Mouse (Mus musculus) kidney, adult 8-10 months (tissue): ENCODE measurements around the gene Fsd2.
A peak's percentile ranks its signal among the peaks of the same experiment; 100 is the strongest.

Experiments
- DNase-seq, 2 experiments: peaks; one replicate each; pipeline ENCODE4 v3.0.0; 2022

Gene Fsd2

DNA sequence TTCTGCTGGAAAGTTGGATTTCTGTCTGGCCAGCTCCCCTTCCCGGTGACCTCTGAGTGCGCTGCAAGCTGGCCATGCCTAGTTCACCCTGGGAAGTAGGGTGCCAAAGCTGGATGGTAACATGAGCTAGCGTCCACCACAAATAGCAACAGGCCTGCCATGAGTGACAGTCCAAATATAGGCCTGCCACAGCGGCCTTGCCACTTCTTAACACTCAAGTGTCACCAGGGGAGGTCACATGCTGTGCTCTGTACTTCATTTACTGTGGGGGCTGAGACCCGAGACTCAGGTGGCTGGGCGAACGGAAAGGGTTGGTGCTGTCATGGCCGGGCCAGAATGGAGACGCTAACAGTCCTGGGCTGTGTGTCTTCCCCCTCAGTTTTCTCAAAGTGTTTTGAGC lies at the start of gene Fsd2:
Gene Fsd2 (minus strand): TSS at position 53 of the 400 bp plus-strand sequence.
- DNase-seq, result no peak

DNA sequence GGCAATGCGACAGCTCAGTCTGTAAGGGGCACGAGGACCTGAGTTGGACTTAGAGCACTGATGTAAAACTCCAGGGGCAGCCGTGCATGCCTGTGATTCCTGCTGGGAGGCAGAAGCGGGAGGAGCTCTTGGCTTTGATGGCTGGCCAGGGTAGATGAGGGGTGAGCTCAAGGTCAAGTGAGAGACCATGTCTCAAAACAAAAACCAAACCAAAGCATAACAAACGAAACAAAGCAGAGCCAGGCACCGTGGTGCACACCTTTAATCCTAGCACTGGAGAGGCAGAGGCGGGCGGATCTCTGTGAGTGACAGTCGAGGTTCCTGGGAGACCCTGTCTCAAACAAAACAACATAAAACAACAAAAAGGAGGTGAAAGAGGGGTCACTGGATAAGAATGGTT lies 48.3 kb upstream of the Fsd2 start:
- no peak for DNase-seq

DNA sequence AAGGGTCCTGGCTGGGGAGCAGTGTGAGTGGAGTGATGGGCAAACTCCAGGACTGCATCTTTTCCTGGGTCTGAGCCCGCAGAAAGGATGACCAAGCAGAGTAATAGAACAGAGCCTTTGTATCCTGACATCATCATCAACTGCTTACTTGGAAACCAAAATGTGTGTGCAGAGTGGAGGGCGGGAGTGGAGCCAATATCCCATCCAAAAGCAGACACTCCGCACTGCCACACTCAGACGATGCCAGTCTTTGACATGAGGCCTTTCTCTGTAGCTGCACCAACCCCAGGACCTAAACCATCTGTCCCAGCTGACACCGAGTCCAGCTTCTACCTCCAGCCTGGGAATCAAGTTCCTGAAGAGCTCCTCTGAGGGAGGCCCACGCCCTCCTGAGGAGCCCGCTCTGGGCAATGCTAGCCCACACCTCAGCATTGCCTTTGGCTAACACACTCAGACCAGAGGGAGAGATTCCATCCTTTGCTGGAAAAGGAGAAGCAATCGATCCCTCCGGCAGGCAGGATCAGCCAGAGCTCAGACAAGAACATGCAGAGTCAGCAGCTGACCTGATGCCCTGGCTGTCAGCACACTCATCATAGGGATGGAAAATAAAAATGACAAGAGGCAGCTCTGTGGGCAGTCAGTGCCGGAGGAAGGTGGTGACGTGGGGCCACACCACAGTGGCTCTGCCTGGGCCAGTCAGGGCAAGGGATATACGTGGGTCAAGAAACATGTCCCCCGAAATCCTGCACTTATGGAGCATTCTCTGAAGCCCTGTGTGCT lies 46.3 kb upstream of the Fsd2 start:
- DNase-seq, result no peak

DNA sequence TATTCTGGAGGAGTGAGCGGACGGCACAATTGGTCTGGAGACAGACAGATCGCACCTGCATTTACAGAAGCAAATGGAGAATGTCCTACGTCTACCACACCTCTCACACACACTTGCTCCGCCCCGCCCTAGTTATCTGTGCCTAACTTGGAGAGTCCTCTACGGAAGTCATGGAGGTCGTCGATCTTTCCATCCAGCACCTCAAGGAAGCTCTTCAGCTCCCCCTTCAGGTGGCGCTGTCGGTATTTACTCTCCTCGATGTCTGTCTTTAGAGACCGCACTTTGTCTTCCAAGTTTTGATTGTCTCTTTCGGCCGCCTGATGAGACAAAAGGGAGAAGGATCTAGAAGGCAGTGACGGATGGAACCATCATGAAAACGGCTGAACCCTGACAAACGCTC lies 43.4 kb upstream of the Fsd2 start:
- peak in 1 of 2 experiments; percentile 15 for DNase-seq

DNA sequence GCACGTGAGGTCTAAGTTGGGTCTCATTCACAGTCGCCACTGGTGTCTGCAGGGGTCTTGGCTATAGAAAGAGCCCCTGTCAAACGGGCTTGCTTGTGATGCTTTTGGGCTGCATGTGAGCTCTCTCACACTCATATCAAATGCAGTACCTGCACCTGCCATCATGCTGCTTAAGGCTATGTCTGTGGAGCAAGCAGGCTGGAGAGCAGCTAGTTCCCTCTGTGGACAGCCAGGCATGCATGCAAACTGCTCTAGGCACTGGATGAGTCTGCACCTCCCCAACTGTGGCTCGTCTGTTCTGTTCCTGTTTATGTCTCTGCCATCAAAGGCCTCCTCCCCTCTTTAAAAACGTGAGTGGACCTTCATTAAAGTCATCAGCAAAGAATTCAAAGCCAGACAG lies 39.7 kb upstream of the Fsd2 start:
- DNase-seq, result no peak

DNA sequence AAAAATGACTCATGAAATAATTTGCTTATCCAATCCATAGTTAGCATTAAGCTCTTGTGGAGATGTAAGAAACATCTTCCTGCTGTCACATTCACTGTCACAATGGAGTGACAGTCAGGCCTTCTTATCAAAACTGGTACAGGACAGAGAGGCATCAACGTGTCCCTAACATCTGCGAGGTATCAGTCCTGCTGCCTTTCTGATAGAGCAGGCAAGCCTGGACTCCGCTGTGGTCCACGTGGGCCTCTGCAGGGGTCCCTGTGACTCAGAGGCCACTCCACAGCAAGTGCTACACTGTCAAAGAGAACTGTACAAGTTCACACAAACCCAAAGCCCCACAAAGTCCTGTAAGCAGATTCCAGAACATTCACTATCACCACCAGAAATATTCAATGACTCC lies 38.7 kb upstream of the Fsd2 start:
- DNase-seq, result no peak

DNA sequence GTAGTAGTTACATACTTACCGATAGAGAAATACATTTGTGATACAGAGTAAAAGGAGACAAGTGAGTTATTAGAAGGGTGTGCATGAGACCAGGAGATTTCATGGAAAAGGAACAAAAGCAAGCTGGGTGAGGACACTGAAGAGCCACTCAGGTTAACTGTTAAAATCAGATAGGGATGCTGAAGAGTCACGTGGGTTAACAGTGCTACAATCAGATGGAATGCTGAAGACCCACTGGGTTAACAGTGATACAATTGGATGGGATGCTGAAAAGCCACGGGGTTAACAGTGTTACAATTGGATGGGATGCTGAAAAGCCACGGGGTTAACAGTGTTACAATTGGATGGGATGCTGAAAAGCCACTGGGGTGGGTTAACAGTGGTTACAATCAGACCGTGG lies 38.2 kb upstream of the Fsd2 start:
- DNase-seq, result no peak

DNA sequence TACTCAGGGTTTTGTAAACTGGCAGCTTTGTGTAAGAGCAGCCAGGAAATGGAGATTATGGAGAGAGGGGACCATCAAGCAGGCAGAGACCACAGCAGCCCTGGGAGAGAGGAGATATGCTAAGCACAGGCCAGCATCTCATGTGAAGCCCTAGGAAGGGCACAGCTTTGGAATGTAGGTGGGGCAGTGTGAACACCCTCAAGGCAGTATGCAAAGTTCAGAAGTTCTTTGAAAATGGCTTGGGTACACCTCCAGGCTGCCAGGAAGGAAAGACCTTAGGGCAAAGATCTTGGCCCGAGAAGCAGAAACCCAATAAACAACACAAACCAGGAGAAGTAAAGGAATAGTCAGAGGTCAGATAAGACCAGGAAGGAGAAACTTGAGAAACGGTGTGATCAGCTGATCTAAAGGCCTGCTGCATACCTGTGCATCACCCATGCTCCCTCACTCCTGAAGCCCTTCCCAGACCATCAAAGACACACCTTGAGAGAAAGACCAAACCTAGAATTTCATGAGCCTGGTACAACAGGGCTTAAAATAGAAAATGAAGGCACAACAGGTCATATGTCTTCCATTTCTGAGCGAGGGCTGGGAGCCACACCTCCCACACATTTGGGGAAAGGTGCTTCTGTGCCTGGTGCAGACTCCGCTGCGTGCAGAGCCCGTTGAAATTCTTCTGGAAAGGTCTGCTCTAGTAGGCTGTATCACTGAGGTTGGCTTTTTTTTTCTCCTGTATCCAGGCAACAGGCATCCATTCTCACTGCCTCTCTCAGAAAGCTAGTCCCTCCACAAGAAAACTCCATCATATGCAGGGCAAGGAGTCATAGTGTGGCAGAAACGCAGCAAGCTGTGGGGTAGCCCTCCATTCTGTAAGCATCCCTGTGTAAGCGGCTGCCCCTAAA lies 32.9 kb upstream of the Fsd2 start:
- no peak for DNase-seq

GRCm38 (mm10) chr7:81597660-81598059 lies 30.9 kb upstream of the Fsd2 start:
- DNase-seq, result no peak

GRCm38 (mm10) chr7:81596086-81596485 lies 29.3 kb upstream of the Fsd2 start:
- no peak for DNase-seq

DNA sequence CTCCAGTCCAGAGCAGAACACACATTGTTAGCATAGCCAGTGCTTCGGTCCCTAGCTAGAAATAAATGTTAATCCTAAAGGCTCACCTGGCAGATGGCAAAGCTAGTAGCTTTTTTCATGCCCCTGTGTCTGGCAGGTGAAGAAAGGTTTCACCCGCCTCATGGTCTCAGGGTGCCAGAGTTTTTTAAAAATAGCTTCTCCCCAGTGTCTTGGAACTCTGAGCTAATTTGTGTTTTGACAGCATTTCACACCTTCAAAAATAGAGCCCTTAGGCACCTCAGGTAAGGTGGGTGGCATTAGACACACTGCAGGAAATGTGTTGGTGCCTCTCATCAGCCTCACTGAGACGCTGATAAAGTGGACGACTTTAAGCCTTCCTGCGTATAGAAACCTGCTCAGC lies 28.3 kb upstream of the Fsd2 start:
- no peak for DNase-seq

DNA sequence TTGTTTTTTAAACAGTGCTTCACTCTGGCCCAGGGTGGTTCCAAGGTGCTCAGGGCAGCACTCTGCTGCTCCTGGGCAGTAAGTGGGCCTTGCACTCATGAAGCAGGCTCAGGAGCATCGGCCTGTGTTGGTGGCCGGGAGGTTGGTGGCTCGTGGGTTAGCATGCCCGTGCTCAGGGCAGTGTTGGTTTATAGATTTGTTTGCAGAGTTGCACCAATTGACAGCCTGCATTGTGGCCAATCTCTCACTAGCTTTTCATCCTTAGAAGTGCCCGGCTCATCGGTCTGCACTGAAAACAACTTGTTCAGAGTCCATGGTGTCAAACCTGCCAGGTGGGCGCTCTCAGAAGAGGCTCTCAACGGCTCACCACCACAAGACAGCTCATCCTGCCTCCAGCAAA lies 26.6 kb upstream of the Fsd2 start:
- DNase-seq, result no peak

- DNase-seq, result no peak
Measured at GRCm38 (mm10) chr7:81592686-81593085, 25.9 kb upstream of the Fsd2 start.

DNA sequence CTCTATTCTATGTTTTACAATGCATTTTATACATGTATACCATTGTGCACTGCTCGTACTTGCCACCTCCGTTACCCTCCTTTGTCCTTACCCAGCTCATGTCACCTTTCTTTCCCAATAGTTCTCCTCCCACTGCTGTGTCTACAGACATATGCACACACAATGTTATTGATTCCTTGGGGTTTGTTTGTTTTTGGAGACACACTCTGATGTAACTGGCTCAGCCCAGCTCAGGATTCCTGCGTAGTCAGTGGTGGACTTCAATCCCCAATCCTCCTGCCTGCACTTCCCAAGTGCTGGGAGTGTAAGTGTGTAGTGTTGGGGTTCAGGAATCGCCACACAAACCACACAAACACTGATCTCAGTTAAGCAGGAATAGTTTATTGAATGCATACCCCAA lies 20.5 kb upstream of the Fsd2 start:
- DNase-seq, result no peak

- peak; percentile 14 to 20 for DNase-seq
Measured at GRCm38 (mm10) chr7:81585326-81585725, 18.6 kb upstream of the Fsd2 start.

GRCm38 (mm10) chr7:81583512-81583911 lies 16.8 kb upstream of the Fsd2 start:
- DNase-seq, result no peak

DNA sequence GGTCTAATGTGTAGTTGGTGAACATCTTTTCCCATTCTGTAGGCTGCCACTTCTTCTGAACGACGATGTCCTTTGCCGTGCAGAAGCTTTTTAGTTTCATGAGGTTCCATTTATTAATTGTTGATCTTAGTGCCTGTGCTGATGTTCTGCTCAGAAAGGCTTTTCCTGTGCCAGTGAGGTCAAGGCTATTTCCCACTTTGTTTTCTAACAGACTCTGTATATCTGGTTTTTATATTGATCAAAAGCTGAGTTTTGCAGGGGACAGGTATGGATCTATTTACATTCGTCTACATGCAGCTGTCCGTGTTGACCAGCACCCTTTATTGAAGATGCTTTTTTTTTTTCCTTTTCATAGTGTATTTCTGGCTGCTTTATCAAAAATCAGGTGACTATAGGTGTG lies 12.6 kb upstream of the Fsd2 start:
- no peak for DNase-seq

DNA sequence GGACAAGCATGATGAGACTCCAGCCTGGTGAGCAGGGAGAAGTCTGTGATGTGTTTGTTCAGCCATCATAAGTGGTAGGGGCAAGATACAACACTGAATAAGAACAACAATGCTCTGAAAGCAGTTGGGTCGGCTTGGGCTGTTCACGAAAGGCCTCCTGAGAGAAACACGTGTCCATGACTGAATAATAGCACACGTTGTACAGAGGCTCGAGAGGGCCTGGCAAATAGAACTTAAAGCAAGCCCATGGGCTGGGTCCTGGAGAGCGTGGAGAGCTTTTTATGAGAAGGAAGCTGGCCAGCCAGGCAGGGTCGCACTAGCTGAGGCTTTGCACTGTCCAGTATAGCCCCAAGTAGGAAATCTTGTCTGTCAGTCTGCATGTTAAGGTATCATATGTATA lies 11.7 kb upstream of the Fsd2 start:
- DNase-seq, result no peak

- no peak for DNase-seq
Measured at GRCm38 (mm10) chr7:81577872-81578271, 11.1 kb upstream of the Fsd2 start.

- no peak for DNase-seq
Measured at GRCm38 (mm10) chr7:81575606-81576005, 8.9 kb upstream of the Fsd2 start.

DNA sequence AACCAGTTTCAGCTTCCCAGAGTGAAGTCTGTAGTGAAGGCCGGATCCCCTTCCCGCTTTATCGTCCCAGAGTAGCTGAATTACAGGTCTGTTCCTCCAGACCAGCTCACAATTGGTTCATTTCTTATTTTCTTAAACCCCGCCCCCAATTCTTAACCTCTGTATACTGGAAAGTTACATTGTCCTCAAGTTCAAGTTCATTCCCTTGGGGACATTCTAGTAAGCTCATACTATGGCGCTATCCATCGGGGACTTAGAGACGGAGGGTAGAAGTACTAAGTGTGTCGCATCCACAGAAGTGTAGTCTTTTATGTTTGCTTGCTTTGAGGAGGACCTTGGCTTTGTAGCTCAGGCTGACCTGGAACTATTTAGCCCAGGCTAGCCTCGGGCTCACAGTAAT lies 7.1 kb upstream of the Fsd2 start:
- DNase-seq, result no peak

DNA sequence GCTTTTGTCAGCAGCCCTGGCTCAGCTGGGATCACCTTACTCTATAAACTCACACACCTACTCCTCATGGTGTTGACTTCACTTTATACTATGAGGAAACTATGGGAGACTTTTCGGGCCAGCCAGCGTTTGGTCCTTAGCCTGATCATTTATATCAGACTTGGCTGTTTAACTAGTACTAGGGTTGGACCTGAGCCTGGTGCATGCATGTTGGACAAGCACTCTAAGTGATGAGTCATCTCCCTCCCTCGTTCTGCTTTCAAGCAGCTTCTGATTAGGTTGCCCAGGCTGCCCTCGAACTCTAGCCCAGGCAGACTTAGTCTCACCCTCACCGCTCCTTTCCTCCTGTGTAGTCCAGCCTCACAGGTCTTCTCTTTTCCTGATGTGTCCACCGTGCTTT lies 6.7 kb upstream of the Fsd2 start:
- peak in 1 of 2 experiments; percentile 23 for DNase-seq

- DNase-seq, result no peak
Measured at GRCm38 (mm10) chr7:81572610-81573268, 6.0 kb upstream of the Fsd2 start.
